Mouse (Mus musculus) E14TG2a.4 (cell line): ENCODE measurements at regions not wholly inside any gene's neighbourhood (a gene's known extent, or its start where the extent isn't known, plus 50 kb on each side); places are given as distances from the start of the nearest gene placed in this dataset.

Source experiments
- CTCF ChIP-seq: conservative IDR thresholded peaks from 2 replicates; pipeline ENCODE4 v1.5.1; 2014; ENCODE audit warnings: low read length
- NANOG ChIP-seq: IDR thresholded peaks from 2 replicates; pipeline ENCODE4 v1.6.1; 2014; ENCODE audit warnings: borderline replicate concordance, low read length, mixed read lengths
- POU5F1 ChIP-seq: IDR thresholded peaks from 2 replicates; pipeline ENCODE4 v1.6.1; 2014; ENCODE audit warnings: low read length, borderline replicate concordance

DNA sequence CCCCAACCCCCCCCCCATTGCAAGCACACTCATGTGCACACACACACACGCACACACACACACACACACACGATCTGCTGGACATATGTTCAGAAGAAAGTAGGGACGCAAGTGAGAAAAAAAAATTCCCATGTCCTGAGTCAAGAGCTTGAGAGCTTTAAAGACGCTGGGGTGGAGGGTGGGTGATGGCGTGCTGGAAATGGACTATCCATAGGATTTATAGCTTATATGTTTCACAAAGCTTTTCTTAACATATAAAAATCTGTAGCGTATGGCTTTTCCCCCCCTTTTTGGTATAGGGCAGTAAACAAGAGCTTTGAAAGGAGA is 99.3 kb downstream of the Zfp36l1 start:
- TF ChIP-seq CTCF (no peak), NANOG (no peak), POU5F1 (no peak)
